Mouse (Mus musculus) stomach, postnatal 0 days (tissue): ENCODE measurements at regions not wholly inside any gene's neighbourhood (a gene's known extent, or its start where the extent isn't known, plus 50 kb on each side); places are given as distances from the start of the nearest gene placed in this dataset.

ENCODE experiments used
- CTCF ChIP-seq: IDR thresholded peaks from 2 replicates; pipeline ENCODE4 v1.5.1; 2016; ENCODE audit warnings: antibody characterized with exemption, low read depth, mild to moderate bottlenecking, moderate library complexity
- EP300 ChIP-seq: optimal IDR thresholded peaks from 2 replicates; pipeline ENCODE3; 2016; ENCODE audit warnings: antibody characterized with exemption

DNA sequence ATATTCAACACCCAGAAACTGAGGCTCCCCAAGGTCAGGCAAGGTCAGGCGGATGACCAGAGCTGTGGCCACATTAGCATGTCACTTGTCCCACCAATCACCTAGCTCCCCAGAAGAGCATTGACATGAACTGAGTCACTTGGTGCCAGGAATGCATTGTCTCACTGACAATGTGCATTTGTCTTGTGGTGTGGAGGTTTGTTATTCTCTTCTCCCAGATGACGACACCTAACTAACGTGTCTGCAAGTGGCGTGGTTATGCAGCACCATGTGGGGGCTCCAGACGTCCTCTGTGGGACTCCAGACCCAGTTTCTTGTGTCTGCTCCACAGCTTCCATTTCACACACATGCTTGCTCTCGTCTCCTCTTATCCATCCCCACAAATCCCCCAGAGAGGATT, 82.1 kb upstream of the Nectin1 start:
- TF ChIP-seq CTCF (no peak), EP300 (no peak)
